Mouse (Mus musculus): ENCODE results near the gene Golga4. TPM values are rescaled to one million over a fixed set of nuclear protein-coding genes. Genes with fewer than 3 reads are reported as not detected.

The Golga4 gene
- polyA plus RNA-seq, 1 experiment = 19.4 TPM

- Histone ChIP-seq H3K27me3 (ENCODE audit: control insufficient read depth, insufficient read depth, low read length) (no peaks in the 10 kb centered on the region), H3K4me3 (ENCODE audit: control insufficient read depth, insufficient read depth, low read length) (no peak overlapping the region), H3K27ac (ENCODE audit: control insufficient read depth, insufficient read depth, low read length) (no peak overlapping the region), H3K4me1 (replicated peaks; ENCODE audit: control insufficient read depth, insufficient read depth, low read length) (peaks cover 13% of the 10 kb centered on the region), H3K36me3 (ENCODE audit: control insufficient read depth, insufficient read depth, low read length) (no peaks in the 10 kb centered on the region)
- WGBS = 81% methylated on average over 6 of the region's 6 CpGs
- TF ChIP-seq POLR2A (IDR thresholded peaks at IDR 0.05; ENCODE audit: control insufficient read depth, extremely low read depth, insufficient read depth, low read length, poor library complexity) = no peak
- no peak for TF ChIP-seq CTCF (IDR thresholded peaks at IDR 0.05; ENCODE audit: borderline replicate concordance, control insufficient read depth, extremely low read depth, insufficient read depth, low read length, poor library complexity)
- no peak for DNase-seq
These were observed 1.5 kb downstream of the Golga4 start for GRCm38 (mm10) chr9:118507552-118507951.

DNA sequence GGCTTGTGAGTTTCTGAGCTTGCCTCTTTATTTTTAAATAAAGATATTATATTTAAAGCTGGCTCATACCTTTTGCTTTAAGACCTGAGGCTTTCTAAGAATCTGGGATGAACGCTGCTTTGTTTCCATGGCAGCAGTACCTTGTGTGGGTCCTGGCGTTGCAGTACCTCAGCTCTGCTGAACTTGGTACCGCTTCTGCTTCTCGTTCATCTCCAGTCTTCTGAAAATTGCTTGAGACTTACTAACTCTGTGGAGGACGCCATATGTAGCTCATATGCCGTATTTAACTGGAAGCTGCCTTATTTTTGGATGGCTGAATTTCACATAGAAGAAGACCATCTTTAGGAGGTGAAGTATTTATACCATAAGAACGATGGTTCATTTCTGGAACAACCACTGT is 2.5 kb downstream of the Golga4 start:
- TF ChIP-seq CTCF (IDR thresholded peaks at IDR 0.05; ENCODE audit: borderline replicate concordance, control insufficient read depth, extremely low read depth, insufficient read depth, low read length, poor library complexity) = no peak
- TF ChIP-seq POLR2A (IDR thresholded peaks at IDR 0.05; ENCODE audit: control insufficient read depth, extremely low read depth, insufficient read depth, low read length, poor library complexity) = no peak
- peaks cover 13% of the 10 kb centered on the region for H3K4me1 ChIP-seq (replicated peaks; ENCODE audit: control insufficient read depth, insufficient read depth, low read length)
- WGBS = 95% methylated on average over 7 of the region's 7 CpGs

DNA sequence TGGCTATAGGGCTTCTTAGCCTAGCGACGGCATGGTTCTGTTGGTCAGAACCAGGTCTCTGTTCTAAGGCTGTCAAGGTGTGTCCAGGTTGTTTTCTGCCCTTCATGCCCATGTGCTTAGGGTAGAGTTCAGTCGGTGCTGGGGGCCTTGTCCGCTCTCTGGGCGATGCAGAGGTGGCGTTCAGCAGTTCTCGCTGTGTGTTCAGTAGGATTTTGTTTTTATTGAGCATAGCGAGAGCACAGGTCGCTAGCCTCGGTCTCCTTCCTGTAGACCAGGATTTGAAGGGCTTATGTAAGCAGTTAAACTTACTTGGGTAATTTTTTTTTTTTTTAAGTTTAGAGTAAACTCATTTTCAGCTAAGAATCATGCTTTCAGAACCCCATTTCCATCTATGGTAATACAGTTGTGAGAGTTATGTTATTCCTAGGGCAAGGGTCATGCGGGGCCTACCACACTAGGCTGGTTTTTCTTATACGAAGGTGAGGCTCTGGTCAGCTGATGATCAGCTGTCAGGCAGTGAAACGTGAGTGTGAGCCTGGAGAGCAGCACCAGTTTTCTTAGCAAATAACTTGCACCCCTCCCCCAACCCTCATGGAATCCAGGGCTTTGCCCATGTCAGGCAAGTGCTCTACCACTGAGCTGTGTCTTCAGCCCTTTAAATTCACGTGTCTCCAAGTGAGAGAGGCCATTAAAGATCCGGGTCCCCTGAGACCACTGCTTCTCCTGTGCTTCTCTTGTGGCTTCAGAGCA is 5.0 kb downstream of the Golga4 start:
- Histone ChIP-seq H3K27me3 (ENCODE audit: control insufficient read depth, insufficient read depth, low read length) (no peaks in the 10 kb centered on the region), H3K36me3 (ENCODE audit: control insufficient read depth, insufficient read depth, low read length) (peaks cover 20% of the 10 kb centered on the region), H3K27ac (ENCODE audit: control insufficient read depth, insufficient read depth, low read length) (no peak overlapping the region), H3K4me1 (replicated peaks; ENCODE audit: control insufficient read depth, insufficient read depth, low read length) (peaks cover 10% of the 10 kb centered on the region), H3K4me3 (ENCODE audit: control insufficient read depth, insufficient read depth, low read length) (no peak overlapping the region)
- DNase-seq = no peak
- TF ChIP-seq POLR2A (IDR thresholded peaks at IDR 0.05; ENCODE audit: control insufficient read depth, extremely low read depth, insufficient read depth, low read length, poor library complexity) = no peak
- no peak for TF ChIP-seq CTCF (IDR thresholded peaks at IDR 0.05; ENCODE audit: borderline replicate concordance, control insufficient read depth, extremely low read depth, insufficient read depth, low read length, poor library complexity)
- 92% methylated on average over 15 of the region's 15 CpGs for WGBS

More for the DNA sequence above, 2.5 kb downstream of the Golga4 start:
- no peaks in the 10 kb centered on the region for H3K36me3 ChIP-seq (ENCODE audit: control insufficient read depth, insufficient read depth, low read length)
- no peak overlapping the region for H3K4me3 ChIP-seq (ENCODE audit: control insufficient read depth, insufficient read depth, low read length)
- no peak overlapping the region for H3K27ac ChIP-seq (ENCODE audit: control insufficient read depth, insufficient read depth, low read length)
- no peak for DNase-seq
- no peaks in the 10 kb centered on the region for H3K27me3 ChIP-seq (ENCODE audit: control insufficient read depth, insufficient read depth, low read length)

GRCm38 (mm10) chr9:118512681-118513233 is 6.7 kb downstream of the Golga4 start:
- Histone ChIP-seq H3K4me1 (replicated peaks; ENCODE audit: control insufficient read depth, insufficient read depth, low read length) (peaks cover 3% of the 10 kb centered on the region), H3K27ac (ENCODE audit: control insufficient read depth, insufficient read depth, low read length) (no peak overlapping the region), H3K27me3 (ENCODE audit: control insufficient read depth, insufficient read depth, low read length) (no peaks in the 10 kb centered on the region), H3K36me3 (ENCODE audit: control insufficient read depth, insufficient read depth, low read length) (peaks cover 20% of the 10 kb centered on the region), H3K4me3 (ENCODE audit: control insufficient read depth, insufficient read depth, low read length) (no peak overlapping the region)
- DNase-seq = no peak
- WGBS = 67% methylated on average over 3 of the region's 3 CpGs
- no peak for TF ChIP-seq POLR2A (IDR thresholded peaks at IDR 0.05; ENCODE audit: control insufficient read depth, extremely low read depth, insufficient read depth, low read length, poor library complexity)
- no peak for TF ChIP-seq CTCF (IDR thresholded peaks at IDR 0.05; ENCODE audit: borderline replicate concordance, control insufficient read depth, extremely low read depth, insufficient read depth, low read length, poor library complexity)

DNA sequence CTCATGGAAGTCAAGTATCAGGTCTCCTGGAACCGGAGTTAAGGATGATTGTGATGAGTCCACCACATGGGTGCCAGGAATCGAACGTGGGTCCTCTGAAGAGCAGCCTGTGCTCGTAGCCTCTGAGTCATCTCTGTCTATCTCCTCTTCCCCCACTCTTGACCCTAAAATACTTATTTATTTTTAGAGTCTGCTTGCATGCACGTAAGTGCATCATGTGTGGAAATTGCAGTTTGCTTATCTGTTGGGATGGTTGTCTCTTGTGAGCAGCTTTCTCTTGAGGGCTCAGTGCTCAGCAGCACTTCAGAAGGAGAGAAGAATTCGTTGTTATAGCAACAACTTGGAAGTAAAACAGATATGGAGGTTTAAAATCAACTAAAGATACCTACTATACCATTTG is 9.4 kb downstream of the Golga4 start:
- Histone ChIP-seq H3K27me3 (ENCODE audit: control insufficient read depth, insufficient read depth, low read length) (no peaks in the 10 kb centered on the region), H3K27ac (ENCODE audit: control insufficient read depth, insufficient read depth, low read length) (no peak overlapping the region), H3K4me1 (replicated peaks; ENCODE audit: control insufficient read depth, insufficient read depth, low read length) (peaks cover 3% of the 10 kb centered on the region), H3K36me3 (ENCODE audit: control insufficient read depth, insufficient read depth, low read length) (peaks cover 20% of the 10 kb centered on the region), H3K4me3 (ENCODE audit: control insufficient read depth, insufficient read depth, low read length) (no peak overlapping the region)
- 93% methylated on average over 6 of the region's 6 CpGs for WGBS
- DNase-seq = no peak
- TF ChIP-seq POLR2A (IDR thresholded peaks at IDR 0.05; ENCODE audit: control insufficient read depth, extremely low read depth, insufficient read depth, low read length, poor library complexity) = no peak
- TF ChIP-seq CTCF (IDR thresholded peaks at IDR 0.05; ENCODE audit: borderline replicate concordance, control insufficient read depth, extremely low read depth, insufficient read depth, low read length, poor library complexity) = no peak

DNA sequence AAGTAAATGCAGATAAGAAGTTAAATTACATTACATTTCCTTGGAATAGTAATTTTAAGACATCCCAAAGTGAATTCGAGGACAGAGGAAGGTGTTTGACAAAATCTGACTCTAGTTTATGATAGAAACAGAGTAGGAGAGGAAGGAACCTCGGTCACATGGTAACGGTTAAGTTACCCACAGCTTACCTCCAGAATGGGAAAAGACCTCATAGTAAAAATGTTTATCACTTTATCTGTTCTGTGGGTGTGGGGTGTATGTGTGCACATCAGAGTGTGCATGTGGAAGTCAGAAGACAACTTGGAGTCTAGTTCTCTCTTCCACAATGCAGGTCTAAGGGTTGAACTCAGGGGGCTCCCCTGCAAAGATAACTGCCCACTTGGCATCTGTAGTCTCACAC is 10.1 kb downstream of the Golga4 start:
- no peaks in the 10 kb centered on the region for H3K27me3 ChIP-seq (ENCODE audit: control insufficient read depth, insufficient read depth, low read length)
- TF ChIP-seq CTCF (IDR thresholded peaks at IDR 0.05; ENCODE audit: borderline replicate concordance, control insufficient read depth, extremely low read depth, insufficient read depth, low read length, poor library complexity) (no peak), POLR2A (IDR thresholded peaks at IDR 0.05; ENCODE audit: control insufficient read depth, extremely low read depth, insufficient read depth, low read length, poor library complexity) (no peak)
- peaks cover 20% of the 10 kb centered on the region for H3K36me3 ChIP-seq (ENCODE audit: control insufficient read depth, insufficient read depth, low read length)
- no peak for DNase-seq
- H3K4me3 ChIP-seq (ENCODE audit: control insufficient read depth, insufficient read depth, low read length) = no peak overlapping the region
- H3K27ac ChIP-seq (ENCODE audit: control insufficient read depth, insufficient read depth, low read length) = no peak overlapping the region
- H3K4me1 ChIP-seq (replicated peaks; ENCODE audit: control insufficient read depth, insufficient read depth, low read length) = peaks cover 3% of the 10 kb centered on the region
- 8% methylated on average over 3 of the region's 3 CpGs for WGBS
